Mouse (Mus musculus) forebrain, embryonic 15.5 days (tissue): ENCODE measurements at regions not wholly inside any gene's neighbourhood (a gene's known extent, or its start where the extent isn't known, plus 50 kb on each side); places are given as distances from the start of the nearest gene placed in this dataset.

Source experiments
- ATAC-seq: fragments of 200-750 bp; cut with Nextera tagmentation; replicated peaks from 2 replicates; pipeline ENCODE4 v1.8.0; 2017; ENCODE audit warnings: mild to moderate bottlenecking, moderate TSS enrichment, moderate library complexity
- H3K27ac ChIP-seq: fragments of 300-500 bp; sonication (generic); replicated peaks from 2 replicates; pipeline ENCODE4 v1.5.1; 2015; ENCODE audit warnings: mild to moderate bottlenecking, inconsistent platforms
- H3K27me3 ChIP-seq: fragments of 300-500 bp; sonication (generic); 2 replicates; pipeline ENCODE4 v1.6.1; 2015; ENCODE audit warnings: inconsistent platforms
- H3K36me3 ChIP-seq: fragments of 300-500 bp; sonication (generic); 2 replicates; pipeline ENCODE4 v1.6.1; 2015; ENCODE audit warnings: mild to moderate bottlenecking, inconsistent platforms
- H3K4me1 ChIP-seq: fragments of 300-500 bp; sonication (generic); 2 replicates; pipeline ENCODE4 v1.6.1; 2015; ENCODE audit warnings: inconsistent platforms
- H3K4me2 ChIP-seq: fragments of 300-500 bp; sonication (generic); replicated peaks from 2 replicates; pipeline ENCODE4 v1.6.1; 2015; ENCODE audit warnings: mild to moderate bottlenecking, inconsistent platforms
- H3K4me3 ChIP-seq: fragments of 300-500 bp; sonication (generic); 2 replicates; pipeline ENCODE4 v1.5.1; 2015; ENCODE audit warnings: mild to moderate bottlenecking, inconsistent platforms
- H3K9ac ChIP-seq: fragments of 300-500 bp; sonication (generic); replicated peaks from 2 replicates; pipeline ENCODE4 v1.6.1; 2015; ENCODE audit warnings: mild to moderate bottlenecking, inconsistent platforms
- H3K9me3 ChIP-seq: fragments of 300-500 bp; sonication (generic); 2 replicates; pipeline ENCODE4 v1.6.1; 2016; ENCODE audit warnings: inconsistent platforms
- WGBS: fragments of 180-500 bp; shearing (Covaris S2); methylation state at CpG from one replicate; pipeline ENCODE4 v1.1.7; 2015; ENCODE audit warnings: mixed read lengths; 5-methylcytosine and 5-hydroxymethylcytosine counted together

- H3K4me2 ChIP-seq, result no peak overlapping the region
- ATAC-seq, result no peak
- H3K9me3 ChIP-seq, result no peaks in the 10 kb centered on the region
- H3K27ac ChIP-seq, result no peak overlapping the region
- H3K4me3 ChIP-seq, result no peak overlapping the region
- H3K27me3 ChIP-seq, result no peaks in the 10 kb centered on the region
- no peaks in the 10 kb centered on the region for H3K4me1 ChIP-seq
- no peaks in the 10 kb centered on the region for H3K36me3 ChIP-seq
- H3K9ac ChIP-seq, result no peak overlapping the region
Observed at GRCm38 (mm10) chr14:36691958-36692357, 276.6 kb downstream of the Ccser2 start.

- no peaks in the 10 kb centered on the region for H3K36me3 ChIP-seq
- H3K27me3 ChIP-seq, result no peaks in the 10 kb centered on the region
- no peak for ATAC-seq
- no peak overlapping the region for H3K4me3 ChIP-seq
- H3K27ac ChIP-seq, result no peak overlapping the region
- no peak overlapping the region for H3K4me2 ChIP-seq
- H3K4me1 ChIP-seq, result no peaks in the 10 kb centered on the region
- no peak overlapping the region for H3K9ac ChIP-seq
- 81% methylated on average over 2 of the region's 2 CpGs for WGBS
- H3K9me3 ChIP-seq, result no peaks in the 10 kb centered on the region
Observed at GRCm38 (mm10) chr14:36691018-36691417, 277.6 kb downstream of the Ccser2 start.

GRCm38 (mm10) chr14:36658678-36659263, 309.8 kb downstream of the Ccser2 start:
- H3K27me3 ChIP-seq, result no peaks in the 10 kb centered on the region
- 78% methylated on average over 1 of the region's 1 CpGs for WGBS

DNA sequence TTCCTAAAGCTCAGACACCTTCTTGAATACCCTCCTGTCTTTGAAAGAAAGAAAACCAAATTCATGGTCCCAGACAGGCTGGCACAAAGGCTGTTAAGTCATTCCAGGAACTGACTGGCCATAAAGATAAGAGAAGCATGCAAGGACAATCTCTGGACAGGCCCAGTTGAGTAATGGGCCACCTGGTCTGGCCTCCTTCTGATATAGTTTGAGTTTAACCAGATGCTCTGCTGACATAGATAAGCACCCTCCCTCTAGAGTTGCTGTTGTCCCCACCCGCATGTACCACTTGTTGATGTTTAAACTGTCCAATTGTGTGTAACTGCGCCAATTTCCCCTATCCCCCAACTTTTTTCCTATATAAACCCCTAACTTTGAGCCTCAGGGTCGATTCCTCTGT, 310.4 kb downstream of the Ccser2 start:
- no peaks in the 10 kb centered on the region for H3K9me3 ChIP-seq
- 82% methylated on average over 3 of the region's 3 CpGs for WGBS
- ATAC-seq, result no peak
- no peak overlapping the region for H3K4me2 ChIP-seq
- H3K36me3 ChIP-seq, result no peaks in the 10 kb centered on the region
- no peak overlapping the region for H3K9ac ChIP-seq
- no peaks in the 10 kb centered on the region for H3K27me3 ChIP-seq
- H3K4me1 ChIP-seq, result peaks cover 3% of the 10 kb centered on the region
- H3K27ac ChIP-seq, result no peak overlapping the region
- H3K4me3 ChIP-seq, result no peak overlapping the region

More at GRCm38 (mm10) chr14:36658678-36659263, 309.8 kb downstream of the Ccser2 start:
- H3K27ac ChIP-seq, result no peak overlapping the region
- no peaks in the 10 kb centered on the region for H3K4me1 ChIP-seq
- no peaks in the 10 kb centered on the region for H3K36me3 ChIP-seq
- no peak for ATAC-seq
- H3K4me3 ChIP-seq, result no peak overlapping the region
- no peaks in the 10 kb centered on the region for H3K9me3 ChIP-seq
- no peak overlapping the region for H3K4me2 ChIP-seq
- H3K9ac ChIP-seq, result no peak overlapping the region

- ATAC-seq, result peak; percentile 91
- Histone ChIP-seq H3K4me1 (peaks cover 6% of the 10 kb centered on the region), H3K9ac (no peak overlapping the region), H3K4me3 (no peak overlapping the region), H3K27me3 (no peaks in the 10 kb centered on the region), H3K4me2 (no peak overlapping the region), H3K36me3 (no peaks in the 10 kb centered on the region), H3K27ac (no peak overlapping the region), H3K9me3 (no peaks in the 10 kb centered on the region)
- 3% methylated on average over 6 of the region's 6 CpGs for whole genome bisulfite sequencing
Observed at GRCm38 (mm10) chr14:36652982-36653557, 315.5 kb downstream of the Ccser2 start.

DNA sequence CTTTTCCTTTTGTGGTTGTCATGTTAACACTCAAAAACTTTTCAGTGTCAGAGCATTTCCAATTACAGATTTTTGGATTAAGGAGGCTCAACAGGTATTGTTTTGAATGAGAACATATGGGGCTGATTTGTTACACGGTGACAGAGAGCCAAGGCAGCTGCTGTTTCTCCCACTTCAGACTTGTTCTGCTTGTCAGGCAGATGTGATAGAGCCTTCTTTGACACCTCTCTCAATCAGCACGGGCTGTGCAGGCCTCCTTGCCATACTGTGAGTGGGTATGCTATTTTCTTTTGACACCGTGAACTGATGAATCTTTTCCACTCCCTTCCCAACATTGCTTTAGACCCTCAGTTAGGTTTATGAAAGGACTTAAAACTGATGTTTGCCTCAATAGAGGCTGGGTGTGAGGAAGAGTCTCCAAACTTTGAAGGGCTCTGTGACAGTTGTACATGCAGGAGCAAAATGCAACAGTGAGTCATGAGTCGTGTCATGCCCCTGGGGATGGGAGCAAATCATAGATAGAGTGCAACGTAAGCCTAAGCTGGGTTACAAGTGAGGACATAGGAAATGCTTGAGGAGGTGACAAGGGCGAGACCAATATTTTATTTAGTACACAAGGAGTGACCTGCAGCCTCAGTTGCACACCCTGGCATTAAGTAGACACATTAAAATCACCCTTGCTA, 317.4 kb downstream of the Ccser2 start:
- Histone ChIP-seq H3K36me3 (no peaks in the 10 kb centered on the region), H3K4me2 (no peak overlapping the region), H3K4me1 (peaks cover 6% of the 10 kb centered on the region), H3K9me3 (no peaks in the 10 kb centered on the region), H3K9ac (no peak overlapping the region), H3K4me3 (no peak overlapping the region), H3K27me3 (no peaks in the 10 kb centered on the region), H3K27ac (no peak overlapping the region)
- peak; percentile 43; the same call in 1 of the 2 replicates for ATAC-seq
- 68% methylated on average over 6 of the region's 6 CpGs for WGBS

DNA sequence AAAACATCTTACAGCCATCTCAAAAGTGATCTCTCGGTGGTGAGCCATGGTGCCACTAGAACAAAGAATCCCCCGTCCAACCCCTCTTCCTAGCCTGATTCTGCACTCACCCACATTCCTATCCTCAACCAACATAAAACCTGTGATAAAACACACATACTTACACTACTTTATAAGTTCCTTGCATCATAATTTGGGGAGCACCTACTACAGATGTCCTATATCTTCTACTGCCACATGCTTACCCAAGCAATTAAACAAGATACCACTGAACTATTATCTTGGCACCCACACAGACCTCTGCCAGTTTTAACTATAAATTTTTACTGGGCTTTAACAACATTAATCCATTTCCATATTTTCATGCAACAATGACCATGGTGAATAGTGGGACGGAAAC, 321.9 kb downstream of the Ccser2 start:
- H3K27me3 ChIP-seq, result no peaks in the 10 kb centered on the region
- H3K9me3 ChIP-seq, result no peaks in the 10 kb centered on the region
- WGBS, result 93% methylated on average over 3 of the region's 3 CpGs
- ATAC-seq, result no peak
- no peak overlapping the region for H3K4me3 ChIP-seq
- no peak overlapping the region for H3K9ac ChIP-seq
- no peaks in the 10 kb centered on the region for H3K36me3 ChIP-seq
- H3K27ac ChIP-seq, result no peak overlapping the region
- H3K4me1 ChIP-seq, result no peaks in the 10 kb centered on the region
- H3K4me2 ChIP-seq, result no peak overlapping the region

GRCm38 (mm10) chr14:36646237-36646636, 322.3 kb downstream of the Ccser2 start:
- Histone ChIP-seq H3K4me1 (no peaks in the 10 kb centered on the region), H3K4me3 (no peak overlapping the region), H3K27ac (no peak overlapping the region), H3K36me3 (no peaks in the 10 kb centered on the region), H3K4me2 (no peak overlapping the region), H3K9ac (no peak overlapping the region), H3K9me3 (no peaks in the 10 kb centered on the region), H3K27me3 (no peaks in the 10 kb centered on the region)
- no peak for ATAC-seq

GRCm38 (mm10) chr14:36624822-36625221, 343.8 kb downstream of the Ccser2 start:
- Histone ChIP-seq H3K27ac (no peak overlapping the region), H3K4me3 (no peak overlapping the region), H3K9me3 (no peaks in the 10 kb centered on the region), H3K36me3 (no peaks in the 10 kb centered on the region), H3K4me2 (no peak overlapping the region), H3K27me3 (no peaks in the 10 kb centered on the region), H3K9ac (no peak overlapping the region), H3K4me1 (no peaks in the 10 kb centered on the region)
- no peak for ATAC-seq

DNA sequence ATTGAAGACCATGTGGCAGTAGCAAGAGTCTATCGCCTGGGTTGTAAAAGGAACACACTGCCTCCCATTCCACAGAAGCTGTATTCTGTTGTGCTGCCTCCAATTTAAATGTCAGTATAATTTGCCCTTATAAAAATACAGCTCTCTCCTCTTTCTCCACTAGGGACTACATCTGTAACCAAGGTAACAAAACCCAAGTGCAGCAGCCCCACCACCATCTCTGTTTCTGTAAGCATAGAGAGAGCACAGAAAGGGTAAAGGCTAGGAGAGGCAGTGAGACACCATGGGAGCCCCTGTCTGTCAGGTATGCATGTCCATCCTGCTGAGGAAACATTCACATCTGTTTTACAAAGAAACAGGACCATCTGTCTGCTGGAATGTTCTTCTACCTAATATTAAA, 344.4 kb downstream of the Ccser2 start:
- peak; percentile 60; the same call in 1 of the 2 replicates for ATAC-seq
- H3K9me3 ChIP-seq, result no peaks in the 10 kb centered on the region
- WGBS, result 88% methylated on average over 1 of the region's 1 CpGs
- no peaks in the 10 kb centered on the region for H3K36me3 ChIP-seq
- no peaks in the 10 kb centered on the region for H3K4me1 ChIP-seq
- no peak overlapping the region for H3K9ac ChIP-seq
- no peak overlapping the region for H3K4me2 ChIP-seq
- H3K4me3 ChIP-seq, result no peak overlapping the region
- H3K27ac ChIP-seq, result no peak overlapping the region
- no peaks in the 10 kb centered on the region for H3K27me3 ChIP-seq

DNA sequence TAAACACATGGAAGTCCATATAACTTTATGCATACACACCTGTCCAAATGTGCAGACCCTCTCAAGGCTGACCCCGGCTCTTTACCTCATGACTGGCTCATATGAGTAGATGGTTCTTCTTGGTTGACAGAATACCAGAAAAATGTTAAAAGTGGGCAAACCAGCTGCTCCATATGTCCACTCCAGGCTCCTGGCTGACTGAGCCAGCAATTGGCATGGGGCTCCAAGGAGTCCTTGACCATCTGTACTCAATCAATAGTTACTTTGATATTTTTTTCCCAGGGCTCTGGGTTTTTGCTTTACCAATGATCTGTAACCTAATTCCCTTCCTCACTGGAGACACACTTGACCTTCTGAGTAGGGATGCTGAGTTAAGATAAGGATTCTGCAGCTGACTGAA, 345.5 kb downstream of the Ccser2 start:
- no peak for ATAC-seq
- no peaks in the 10 kb centered on the region for H3K9me3 ChIP-seq
- H3K9ac ChIP-seq, result no peak overlapping the region
- H3K27me3 ChIP-seq, result no peaks in the 10 kb centered on the region
- H3K36me3 ChIP-seq, result no peaks in the 10 kb centered on the region
- WGBS, result 94% methylated on average over 1 of the region's 1 CpGs
- H3K4me1 ChIP-seq, result no peaks in the 10 kb centered on the region
- H3K4me3 ChIP-seq, result no peak overlapping the region
- no peak overlapping the region for H3K27ac ChIP-seq
- H3K4me2 ChIP-seq, result no peak overlapping the region

- 94% methylated on average over 1 of the region's 1 CpGs for WGBS
- ATAC-seq, result no peak
Observed at GRCm38 (mm10) chr14:36618459-36619085, 350.0 kb downstream of the Ccser2 start.

More at GRCm38 (mm10) chr14:36618459-36619085, 350.0 kb downstream of the Ccser2 start:
- no peaks in the 10 kb centered on the region for H3K9me3 ChIP-seq
- H3K36me3 ChIP-seq, result no peaks in the 10 kb centered on the region
- no peak overlapping the region for H3K27ac ChIP-seq
- no peak overlapping the region for H3K9ac ChIP-seq
- no peaks in the 10 kb centered on the region for H3K4me1 ChIP-seq
- no peak overlapping the region for H3K4me3 ChIP-seq
- no peaks in the 10 kb centered on the region for H3K27me3 ChIP-seq
- H3K4me2 ChIP-seq, result no peak overlapping the region
